Mouse (Mus musculus): Measurements from ENCODE around the gene Hvcn1. TPM values are rescaled to one million over a fixed set of nuclear protein-coding genes. Genes with fewer than 3 reads are reported as not detected.

The Hvcn1 gene
- polyA plus RNA-seq, 2 experiments, result 8.6 to 9.6 TPM

DNA sequence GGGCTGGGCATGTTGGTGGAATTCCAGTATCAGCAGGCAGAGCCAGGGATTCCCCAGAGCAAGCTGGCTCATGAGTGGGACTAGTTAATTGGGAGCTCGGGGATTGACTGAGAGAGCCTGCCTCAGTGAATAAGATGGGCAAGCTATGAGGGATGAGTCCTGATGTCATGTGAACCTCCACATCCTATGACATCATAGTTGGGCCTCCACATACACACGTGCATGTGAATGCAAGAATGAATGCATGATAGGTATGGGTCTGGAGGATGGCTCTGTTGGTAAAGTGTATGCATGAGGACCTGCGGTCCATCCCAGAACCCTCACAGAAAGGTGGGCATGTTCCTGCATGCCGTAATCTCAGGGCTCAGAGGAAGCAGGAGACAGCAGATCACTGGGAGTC lies 14.5 kb downstream of the Hvcn1 start:
- WGBS, result 83% methylated on average over 4 of the region's 4 CpGs
- DNase-seq (ENCODE audit: low spot score) (no peak), ATAC-seq (ENCODE audit: low FRiP score, low read depth) (no peak)
- H3K36me3 ChIP-seq (ENCODE audit: control insufficient read depth, insufficient read depth, low read length), result no peaks in the 10 kb centered on the region
- no peak overlapping the region for H3K4me2 ChIP-seq (replicated peaks; ENCODE audit: low read depth, low read length, severe bottlenecking)
- H3K27ac ChIP-seq (replicated peaks; ENCODE audit: low read depth, low read length), result no peak overlapping the region
- peaks cover 6% of the 10 kb centered on the region for H3K4me1 ChIP-seq (ENCODE audit: control insufficient read depth, insufficient read depth, low read length)
- no peaks in the 10 kb centered on the region for H3K27me3 ChIP-seq (ENCODE audit: control insufficient read depth, insufficient read depth, low read length)
- H3K9ac ChIP-seq (ENCODE audit: low read depth, low read length, severe bottlenecking), result no peak overlapping the region
- H3K9me3 ChIP-seq (ENCODE audit: control insufficient read depth, low read length), result no peaks in the 10 kb centered on the region
- no peak overlapping the region for H3K4me3 ChIP-seq (replicated peaks; ENCODE audit: low read length)
- TF ChIP-seq POLR2A (IDR thresholded peaks at IDR 0.05; ENCODE audit: borderline replicate concordance, extremely low read depth, insufficient read depth, insufficient read length), result no peak

DNA sequence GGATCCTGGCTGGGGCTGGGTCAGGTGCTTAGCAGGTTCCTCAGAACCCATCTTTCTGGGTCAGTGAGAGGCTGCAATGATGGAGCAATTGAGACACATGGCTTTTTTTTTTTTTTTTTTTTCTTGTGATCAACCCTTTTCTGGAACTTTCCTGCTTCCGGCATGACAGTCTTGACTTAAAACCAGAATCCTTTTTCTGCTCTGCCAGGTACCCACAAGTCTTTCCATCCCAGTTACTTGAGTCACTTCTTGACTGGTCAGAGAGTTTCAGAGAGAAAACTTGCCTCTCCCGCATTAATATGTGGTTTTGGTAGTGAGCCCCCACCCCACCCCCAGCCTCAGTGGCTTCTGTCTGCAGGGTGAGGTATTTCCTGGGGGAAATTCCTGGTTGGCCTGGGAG lies 17.7 kb downstream of the Hvcn1 start:
- H3K4me3 ChIP-seq (replicated peaks; ENCODE audit: low read length), result no peak overlapping the region
- peaks cover 6% of the 10 kb centered on the region for H3K4me1 ChIP-seq (ENCODE audit: control insufficient read depth, insufficient read depth, low read length)
- ATAC-seq (ENCODE audit: low FRiP score, low read depth) (no peak), DNase-seq (ENCODE audit: low spot score) (no peak)
- no peak overlapping the region for H3K4me2 ChIP-seq (replicated peaks; ENCODE audit: low read depth, low read length, severe bottlenecking)
- no peak overlapping the region for H3K9ac ChIP-seq (ENCODE audit: low read depth, low read length, severe bottlenecking)
- H3K27ac ChIP-seq (replicated peaks; ENCODE audit: low read depth, low read length), result no peak overlapping the region
- no peaks in the 10 kb centered on the region for H3K27me3 ChIP-seq (ENCODE audit: control insufficient read depth, insufficient read depth, low read length)
- no peaks in the 10 kb centered on the region for H3K36me3 ChIP-seq (ENCODE audit: control insufficient read depth, insufficient read depth, low read length)
- TF ChIP-seq POLR2A (IDR thresholded peaks at IDR 0.05; ENCODE audit: borderline replicate concordance, extremely low read depth, insufficient read depth, insufficient read length), result no peak
- 76% methylated on average over 2 of the region's 2 CpGs for WGBS
- H3K9me3 ChIP-seq (ENCODE audit: control insufficient read depth, low read length), result peaks cover 3% of the 10 kb centered on the region; the same call in 1 of the 2 replicates

DNA sequence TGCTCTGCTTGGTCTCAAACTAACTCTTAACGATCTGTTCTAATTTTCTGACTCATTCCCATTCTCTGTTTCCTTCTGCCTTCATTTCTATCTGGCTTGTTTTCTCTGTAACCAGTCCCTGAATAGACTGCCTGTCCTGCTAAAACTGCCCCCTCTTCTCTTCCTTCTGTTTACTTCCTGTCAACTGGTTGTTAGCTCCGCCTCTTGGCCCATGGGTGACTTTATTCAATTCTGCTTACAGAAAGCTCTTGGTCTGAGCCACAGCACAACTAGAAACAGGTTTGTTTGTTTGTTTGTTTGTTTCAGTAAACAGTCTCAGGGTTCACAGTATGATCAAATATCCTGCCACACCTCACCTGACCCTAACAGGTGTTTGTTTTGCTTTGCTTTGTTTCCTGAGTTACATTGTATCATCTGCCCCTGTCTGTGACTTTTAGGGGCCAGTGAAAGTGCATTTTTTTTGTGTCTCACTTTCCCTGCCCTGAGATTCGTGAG lies 21.7 kb downstream of the Hvcn1 start:
- H3K27ac ChIP-seq (replicated peaks; ENCODE audit: low read depth, low read length), result no peak overlapping the region

DNA sequence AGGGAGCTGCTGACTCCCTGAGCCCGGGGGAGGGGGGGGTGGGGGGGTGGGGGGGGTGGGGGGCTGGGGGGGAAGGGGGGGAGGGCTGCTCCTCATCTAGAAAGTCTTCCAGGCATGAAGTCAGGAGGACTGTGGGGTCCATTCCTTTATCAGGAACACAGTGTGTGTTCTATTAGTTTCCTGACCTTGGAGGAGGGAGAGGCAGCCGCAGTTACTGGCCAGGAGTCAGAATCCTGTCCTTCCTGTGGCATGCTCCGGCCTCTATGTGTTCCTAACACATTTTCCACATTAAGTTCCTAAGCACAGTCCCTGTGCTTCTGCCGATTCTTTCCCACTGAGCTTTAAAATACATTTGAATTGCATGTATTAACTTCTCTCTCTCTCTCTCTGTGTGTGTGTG lies 22.2 kb downstream of the Hvcn1 start:
- TF ChIP-seq POLR2A (IDR thresholded peaks at IDR 0.05; ENCODE audit: borderline replicate concordance, extremely low read depth, insufficient read depth, insufficient read length), result no peak
- ATAC-seq (ENCODE audit: low FRiP score, low read depth), result no peak
- DNase-seq (ENCODE audit: low spot score), result peak; percentile 4
- Histone ChIP-seq H3K9me3 (ENCODE audit: control insufficient read depth, low read length) (peaks cover 3% of the 10 kb centered on the region; the same call in 1 of the 2 replicates), H3K27me3 (ENCODE audit: control insufficient read depth, insufficient read depth, low read length) (no peaks in the 10 kb centered on the region), H3K4me3 (replicated peaks; ENCODE audit: low read length) (no peak overlapping the region), H3K4me2 (replicated peaks; ENCODE audit: low read depth, low read length, severe bottlenecking) (no peak overlapping the region), H3K9ac (ENCODE audit: low read depth, low read length, severe bottlenecking) (no peak overlapping the region), H3K4me1 (ENCODE audit: control insufficient read depth, insufficient read depth, low read length) (0 out of 2 replicates have a peak, but pooled peaks cover 4% of the 10 kb centered on the region), H3K27ac (replicated peaks; ENCODE audit: low read depth, low read length) (no peak overlapping the region), H3K36me3 (ENCODE audit: control insufficient read depth, insufficient read depth, low read length) (no peaks in the 10 kb centered on the region)
- WGBS, result 66% methylated on average over 3 of the region's 4 CpGs

More for the DNA sequence above, 21.7 kb downstream of the Hvcn1 start:
- Histone ChIP-seq H3K9ac (ENCODE audit: low read depth, low read length, severe bottlenecking) (no peak overlapping the region), H3K36me3 (ENCODE audit: control insufficient read depth, insufficient read depth, low read length) (no peaks in the 10 kb centered on the region), H3K4me2 (replicated peaks; ENCODE audit: low read depth, low read length, severe bottlenecking) (no peak overlapping the region), H3K4me3 (replicated peaks; ENCODE audit: low read length) (no peak overlapping the region), H3K9me3 (ENCODE audit: control insufficient read depth, low read length) (peaks cover 3% of the 10 kb centered on the region; the same call in 1 of the 2 replicates), H3K4me1 (ENCODE audit: control insufficient read depth, insufficient read depth, low read length) (0 out of 2 replicates have a peak, but pooled peaks cover 4% of the 10 kb centered on the region), H3K27me3 (ENCODE audit: control insufficient read depth, insufficient read depth, low read length) (no peaks in the 10 kb centered on the region)
- no peak for ATAC-seq (ENCODE audit: low FRiP score, low read depth)
- WGBS, result 87% methylated on average over 3 of the region's 3 CpGs
- no peak for TF ChIP-seq POLR2A (IDR thresholded peaks at IDR 0.05; ENCODE audit: borderline replicate concordance, extremely low read depth, insufficient read depth, insufficient read length)
- no peak for DNase-seq (ENCODE audit: low spot score)

DNA sequence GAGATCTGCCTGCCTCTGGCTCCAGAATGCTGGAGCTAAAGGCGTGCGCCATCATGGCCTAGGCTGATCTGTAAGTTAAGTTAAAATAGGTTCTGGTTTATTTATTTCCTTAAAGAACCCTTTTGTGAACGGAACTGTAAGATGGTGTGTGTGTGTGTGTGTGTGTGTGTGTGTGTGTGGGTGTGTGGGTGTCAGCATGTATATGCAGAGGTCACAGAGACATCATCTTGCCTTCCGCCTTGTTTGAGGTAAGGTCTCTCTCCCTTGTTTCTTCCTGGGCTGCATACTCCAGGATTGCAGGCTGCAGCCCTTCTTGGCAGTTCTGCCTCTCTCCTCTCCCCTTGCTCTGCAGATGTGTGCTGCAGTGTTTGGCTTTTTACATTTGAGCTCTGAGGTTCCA lies 24.2 kb downstream of the Hvcn1 start:
- ATAC-seq (ENCODE audit: low FRiP score, low read depth) (no peak), DNase-seq (ENCODE audit: low spot score) (no peak)
- no peak for TF ChIP-seq POLR2A (IDR thresholded peaks at IDR 0.05; ENCODE audit: borderline replicate concordance, extremely low read depth, insufficient read depth, insufficient read length)
- Histone ChIP-seq H3K36me3 (ENCODE audit: control insufficient read depth, insufficient read depth, low read length) (no peaks in the 10 kb centered on the region), H3K4me1 (ENCODE audit: control insufficient read depth, insufficient read depth, low read length) (peaks cover 15% of the 10 kb centered on the region), H3K4me3 (replicated peaks; ENCODE audit: low read length) (no peak overlapping the region), H3K9me3 (ENCODE audit: control insufficient read depth, low read length) (peaks cover 3% of the 10 kb centered on the region; the same call in 1 of the 2 replicates), H3K9ac (ENCODE audit: low read depth, low read length, severe bottlenecking) (no peak overlapping the region), H3K27me3 (ENCODE audit: control insufficient read depth, insufficient read depth, low read length) (no peaks in the 10 kb centered on the region), H3K27ac (replicated peaks; ENCODE audit: low read depth, low read length) (no peak overlapping the region), H3K4me2 (replicated peaks; ENCODE audit: low read depth, low read length, severe bottlenecking) (no peak overlapping the region)
- 94% methylated on average over 4 of the region's 4 CpGs for WGBS
